ENCODE assay signal across 8 mouse cellular contexts in the genomic region with DNA sequence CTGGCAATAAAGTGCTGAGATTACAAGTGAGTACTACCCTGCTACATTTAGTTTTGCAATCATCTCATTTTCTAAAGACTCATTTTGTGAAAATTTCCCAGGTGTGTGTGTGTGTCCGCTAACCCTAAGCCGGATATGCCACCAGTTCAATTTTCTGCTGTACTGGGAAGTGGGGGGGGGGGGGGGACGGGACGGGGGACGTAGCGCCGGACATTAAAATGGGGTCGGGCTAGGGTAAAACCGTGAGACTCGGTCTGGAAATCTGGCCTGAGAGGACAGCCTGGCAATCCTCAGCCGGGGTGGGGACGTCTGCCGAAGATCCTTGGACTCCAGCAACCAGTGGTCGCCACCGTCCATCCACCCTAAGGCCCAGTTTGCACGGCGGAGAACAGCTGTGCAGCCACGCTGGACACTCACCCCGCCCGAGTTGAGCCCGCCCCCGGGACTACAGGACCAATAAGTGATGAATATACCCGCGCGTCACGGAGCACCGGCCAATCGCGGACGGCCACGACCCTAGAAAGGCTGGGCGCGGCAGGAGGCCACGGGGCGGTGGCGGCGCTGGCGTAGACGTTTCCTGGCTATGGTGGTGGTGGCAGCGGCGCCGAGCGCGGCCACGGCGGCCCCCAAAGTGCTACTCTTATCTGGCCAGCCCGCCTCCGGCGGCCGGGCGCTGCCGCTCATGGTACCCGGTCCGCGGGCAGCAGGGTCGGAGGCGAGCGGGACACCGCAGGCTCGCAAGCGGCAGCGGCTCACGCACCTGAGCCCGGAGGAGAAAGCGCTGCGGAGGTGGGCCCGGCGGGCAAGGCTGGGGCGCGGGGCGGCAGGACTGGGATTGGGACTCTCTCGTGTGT. TPM values are rescaled to one million over a fixed set of nuclear protein-coding genes. Genes with fewer than 3 reads are reported as not detected.
DNase-seq lines count a peak whose midpoint lies in the region; ATAC-seq lines count a peak whose summit lies in the region.

Xbp1 (plus strand) TSS at position 248 of the 854 bp plus-strand sequence.

- peak; percentile 69 for DNase-seq in MEL-GATA-1-ER (ENCODE audit: extremely low read depth, low read depth)
- peak; percentile 98 for DNase-seq in cerebellum, adult 8-10 months
- peak; percentile 98 for DNase-seq in hindbrain, embryonic 10.5 days (ENCODE audit: low spot score)
- peak; percentile 96 to 98 for DNase-seq in layer of hippocampus, postnatal 10 days (ENCODE audit: low spot score in 2 of 2)
- DNase-seq in lung, postnatal 10 days = peak; percentile 99
- peak; percentile 98 for DNase-seq in ovary, postnatal 36 days (ENCODE audit: low spot score)
- DNase-seq in thymus, postnatal 25 days = peak; percentile 96

- peak within 1 kb of the TSS; percentile 99 for H3K27ac ChIP-seq in hindbrain, embryonic 10.5 days

- H3K4me3 ChIP-seq in hindbrain, embryonic 10.5 days = peak within 1 kb of the TSS; percentile 100

- peaks cover 36% of the 10 kb centered on the region for H3K36me3 ChIP-seq in hindbrain, embryonic 10.5 days

- ATAC-seq in frontal cortex, adult (ENCODE audit: low TSS enrichment) = peak; percentile 92

- H3K4me1 ChIP-seq in hindbrain, embryonic 10.5 days (replicated peaks) = peaks cover 28% of the 10 kb centered on the region

- under 1% methylated on average over 72 of the region's 72 CpGs for WGBS in hindbrain, embryonic 10.5 days

- no peaks in the 10 kb centered on the region for H3K9me3 ChIP-seq in hindbrain, embryonic 10.5 days

- no peaks in the 10 kb centered on the region for H3K27me3 ChIP-seq in hindbrain, embryonic 10.5 days (ENCODE audit: insufficient read depth, poor library complexity, severe bottlenecking)

RNA-seq across cellular contexts. Expression of gene Xbp1, which starts in this region (rescaled TPM):
- polyA plus RNA-seq in hindbrain, embryonic 10.5 days (2016; fragmentation: Nextera tagmentation; extraction: Ambion mirVana) = 126 and 131 TPM in 2 replicates
- 10 to 100 TPM; 63.6 to 65.1 TPM for total RNA-seq in layer of hippocampus, postnatal 10 days (2021)

Comparison
In these comparisons a context has a peak if more than half of its experiments do, and no peak if none do; other contexts are left out.
1. Peak in every context shown above with its lines: DNase-seq, ATAC-seq, H3K4me3 ChIP-seq and H3K27ac ChIP-seq.